Mouse (Mus musculus): ENCODE results near the gene Gm11627. TPM values are rescaled to one million over a fixed set of nuclear protein-coding genes. Genes with fewer than 3 reads are reported as not detected.
"Not testable (repeated sequence)": the region's sequence is repeated elsewhere in the genome, so short reads cannot be mapped to it uniquely, and the experiment has no call there.

Gm11627 gene
- polyA plus RNA-seq, 1 experiment from 2014 or later: 4.2 TPM

- H3K9me3 ChIP-seq (ENCODE audit: control insufficient read depth, low read length): no peaks in the 10 kb centered on the region
- no peak overlapping the region for H3K9ac ChIP-seq (replicated peaks; ENCODE audit: low read length)
- DNase-seq (no peak), ATAC-seq (ENCODE audit: low FRiP score, low TSS enrichment) (no peak)
- H3K4me1 ChIP-seq (ENCODE audit: control insufficient read depth, insufficient read depth, low read length): peaks cover 19% of the 10 kb centered on the region
- peak overlapping the region; percentile 64 for H3K4me2 ChIP-seq (ENCODE audit: low read length)
- H3K27me3 ChIP-seq (ENCODE audit: control insufficient read depth, insufficient read depth, low read length): no peaks in the 10 kb centered on the region; the same call in 1 of the 2 replicates
- H3K27ac ChIP-seq (replicated peaks; ENCODE audit: low read depth, low read length): peak overlapping the region; percentile 97; the same call in 1 of the 2 replicates
- no peaks in the 10 kb centered on the region for H3K36me3 ChIP-seq (ENCODE audit: control insufficient read depth, insufficient read depth, low read length)
- 24% methylated on average over 3 of the region's 3 CpGs for WGBS
- H3K4me3 ChIP-seq (replicated peaks; ENCODE audit: low read depth, low read length): peak overlapping the region; percentile 99
Measured at GRCm38 (mm10) chr11:102556716-102557074, 22.6 kb downstream of the Gm11627 start.

GRCm38 (mm10) chr11:102556031-102556715, 23.1 kb downstream of the Gm11627 start, which contains the start of gene Gpatch8:
Gene Gpatch8 (minus strand): TSS chr11:102556392.
- Histone ChIP-seq H3K4me1 (ENCODE audit: control insufficient read depth, insufficient read depth, low read length) (peaks cover 21% of the 10 kb centered on the region), H3K27me3 (ENCODE audit: control insufficient read depth, insufficient read depth, low read length) (no peaks in the 10 kb centered on the region; the same call in 1 of the 2 replicates), H3K27ac (replicated peaks; ENCODE audit: low read depth, low read length) (peak within 1 kb of the TSS; percentile 97), H3K9ac (replicated peaks; ENCODE audit: low read length) (peak within 1 kb of the TSS; percentile 97), H3K36me3 (ENCODE audit: control insufficient read depth, insufficient read depth, low read length) (no peaks in the 10 kb centered on the region), H3K4me3 (replicated peaks; ENCODE audit: low read depth, low read length) (peak within 1 kb of the TSS; percentile 99), H3K9me3 (ENCODE audit: control insufficient read depth, low read length) (no peaks in the 10 kb centered on the region), H3K4me2 (ENCODE audit: low read length) (peak within 1 kb of the TSS; percentile 64)
- peak; percentile 99 for DNase-seq
- under 1% methylated on average over 52 of the region's 55 CpGs for WGBS
- ATAC-seq (ENCODE audit: low FRiP score, low TSS enrichment): peak; percentile 93

- H3K27ac ChIP-seq (replicated peaks; ENCODE audit: low read depth, low read length): peak overlapping the region; percentile 97
- ATAC-seq (ENCODE audit: low FRiP score, low TSS enrichment): peak; percentile 34; the same call in 1 of the 2 replicates
- WGBS: under 1% methylated on average over 39 of the region's 39 CpGs
- H3K36me3 ChIP-seq (ENCODE audit: control insufficient read depth, insufficient read depth, low read length): no peaks in the 10 kb centered on the region
- H3K4me2 ChIP-seq (ENCODE audit: low read length): peak overlapping the region; percentile 64
- DNase-seq: no peak
- H3K9ac ChIP-seq (replicated peaks; ENCODE audit: low read length): peak overlapping the region; percentile 97
- H3K4me1 ChIP-seq (ENCODE audit: control insufficient read depth, insufficient read depth, low read length): peaks cover 25% of the 10 kb centered on the region
- peak overlapping the region; percentile 99 for H3K4me3 ChIP-seq (replicated peaks; ENCODE audit: low read depth, low read length)
- no peaks in the 10 kb centered on the region for H3K9me3 ChIP-seq (ENCODE audit: control insufficient read depth, low read length)
- no peaks in the 10 kb centered on the region; the same call in 1 of the 2 replicates for H3K27me3 ChIP-seq (ENCODE audit: control insufficient read depth, insufficient read depth, low read length)
Measured at GRCm38 (mm10) chr11:102555400-102556030, 23.7 kb downstream of the Gm11627 start.

- Histone ChIP-seq H3K27ac (replicated peaks; ENCODE audit: low read depth, low read length) (no peak overlapping the region), H3K36me3 (ENCODE audit: control insufficient read depth, insufficient read depth, low read length) (no peaks in the 10 kb centered on the region), H3K9me3 (ENCODE audit: control insufficient read depth, low read length) (no peaks in the 10 kb centered on the region), H3K9ac (replicated peaks; ENCODE audit: low read length) (no peak overlapping the region), H3K27me3 (ENCODE audit: control insufficient read depth, insufficient read depth, low read length) (no peaks in the 10 kb centered on the region), H3K4me2 (ENCODE audit: low read length) (no peak overlapping the region), H3K4me3 (replicated peaks; ENCODE audit: low read depth, low read length) (no peak overlapping the region), H3K4me1 (ENCODE audit: control insufficient read depth, insufficient read depth, low read length) (peaks cover 24% of the 10 kb centered on the region)
- no peak for ATAC-seq (ENCODE audit: low FRiP score, low TSS enrichment)
- WGBS: 94% methylated on average over 3 of the region's 3 CpGs
- no peak for DNase-seq
Measured at GRCm38 (mm10) chr11:102552051-102552450, 27.2 kb downstream of the Gm11627 start.

GRCm38 (mm10) chr11:102551176-102551575, 28.1 kb downstream of the Gm11627 start:
- Histone ChIP-seq H3K36me3 (ENCODE audit: control insufficient read depth, insufficient read depth, low read length) (no peaks in the 10 kb centered on the region), H3K4me3 (replicated peaks; ENCODE audit: low read depth, low read length) (no peak overlapping the region), H3K27me3 (ENCODE audit: control insufficient read depth, insufficient read depth, low read length) (no peaks in the 10 kb centered on the region), H3K9me3 (ENCODE audit: control insufficient read depth, low read length) (no peaks in the 10 kb centered on the region), H3K4me2 (ENCODE audit: low read length) (no peak overlapping the region), H3K4me1 (ENCODE audit: control insufficient read depth, insufficient read depth, low read length) (peaks cover 20% of the 10 kb centered on the region), H3K9ac (replicated peaks; ENCODE audit: low read length) (no peak overlapping the region; the same call in 1 of the 2 replicates), H3K27ac (replicated peaks; ENCODE audit: low read depth, low read length) (no peak overlapping the region)
- DNase-seq (no peak), ATAC-seq (ENCODE audit: low FRiP score, low TSS enrichment) (no peak)

- WGBS: 95% methylated on average over 5 of the region's 5 CpGs
- H3K27ac ChIP-seq (replicated peaks; ENCODE audit: low read depth, low read length): no peak overlapping the region
- no peak overlapping the region for H3K9ac ChIP-seq (replicated peaks; ENCODE audit: low read length)
- H3K4me1 ChIP-seq (ENCODE audit: control insufficient read depth, insufficient read depth, low read length): no peaks in the 10 kb centered on the region
- DNase-seq: no peak
- H3K9me3 ChIP-seq (ENCODE audit: control insufficient read depth, low read length): no peaks in the 10 kb centered on the region
- peaks cover 21% of the 10 kb centered on the region for H3K36me3 ChIP-seq (ENCODE audit: control insufficient read depth, insufficient read depth, low read length)
- no peaks in the 10 kb centered on the region for H3K27me3 ChIP-seq (ENCODE audit: control insufficient read depth, insufficient read depth, low read length)
- no peak overlapping the region for H3K4me2 ChIP-seq (ENCODE audit: low read length)
- H3K4me3 ChIP-seq (replicated peaks; ENCODE audit: low read depth, low read length): no peak overlapping the region
- ATAC-seq (ENCODE audit: low FRiP score, low TSS enrichment): no peak
Measured at GRCm38 (mm10) chr11:102541471-102541870, 37.8 kb downstream of the Gm11627 start.

- not testable (repeated sequence) for H3K27me3 ChIP-seq (ENCODE audit: control insufficient read depth, insufficient read depth, low read length); H3K9me3 ChIP-seq (ENCODE audit: control insufficient read depth, low read length); H3K4me3 ChIP-seq (replicated peaks; ENCODE audit: low read depth, low read length); H3K9ac ChIP-seq (replicated peaks; ENCODE audit: low read length); ATAC-seq (ENCODE audit: low FRiP score, low TSS enrichment); H3K4me1 ChIP-seq (ENCODE audit: control insufficient read depth, insufficient read depth, low read length); H3K27ac ChIP-seq (replicated peaks; ENCODE audit: low read depth, low read length); H3K4me2 ChIP-seq (ENCODE audit: low read length); DNase-seq
- H3K36me3 ChIP-seq (ENCODE audit: control insufficient read depth, insufficient read depth, low read length): peaks cover 28% of the 10 kb centered on the region
Measured at GRCm38 (mm10) chr11:102540286-102540685, 39.0 kb downstream of the Gm11627 start.

- ATAC-seq (ENCODE audit: low FRiP score, low TSS enrichment) (no peak), DNase-seq (no peak)
- Histone ChIP-seq H3K9ac (replicated peaks; ENCODE audit: low read length) (no peak overlapping the region), H3K4me1 (ENCODE audit: control insufficient read depth, insufficient read depth, low read length) (no peaks in the 10 kb centered on the region), H3K27me3 (ENCODE audit: control insufficient read depth, insufficient read depth, low read length) (no peaks in the 10 kb centered on the region), H3K36me3 (ENCODE audit: control insufficient read depth, insufficient read depth, low read length) (peaks cover 28% of the 10 kb centered on the region), H3K4me3 (replicated peaks; ENCODE audit: low read depth, low read length) (no peak overlapping the region), H3K27ac (replicated peaks; ENCODE audit: low read depth, low read length) (no peak overlapping the region), H3K4me2 (ENCODE audit: low read length) (no peak overlapping the region), H3K9me3 (ENCODE audit: control insufficient read depth, low read length) (no peaks in the 10 kb centered on the region)
- 90% methylated on average over 1 of the region's 1 CpGs for WGBS
Measured at GRCm38 (mm10) chr11:102539690-102540089, 39.6 kb downstream of the Gm11627 start.

GRCm38 (mm10) chr11:102536210-102536609, 43.1 kb downstream of the Gm11627 start:
- Histone ChIP-seq H3K4me1 (ENCODE audit: control insufficient read depth, insufficient read depth, low read length) (no peaks in the 10 kb centered on the region), H3K9me3 (ENCODE audit: control insufficient read depth, low read length) (no peaks in the 10 kb centered on the region), H3K27ac (replicated peaks; ENCODE audit: low read depth, low read length) (no peak overlapping the region), H3K36me3 (ENCODE audit: control insufficient read depth, insufficient read depth, low read length) (peaks cover 28% of the 10 kb centered on the region), H3K4me3 (replicated peaks; ENCODE audit: low read depth, low read length) (no peak overlapping the region), H3K27me3 (ENCODE audit: control insufficient read depth, insufficient read depth, low read length) (no peaks in the 10 kb centered on the region), H3K4me2 (ENCODE audit: low read length) (no peak overlapping the region), H3K9ac (replicated peaks; ENCODE audit: low read length) (no peak overlapping the region)
- DNase-seq (no peak), ATAC-seq (ENCODE audit: low FRiP score, low TSS enrichment) (no peak)
- 70% methylated on average over 3 of the region's 3 CpGs for WGBS

Data from midbrain, embryonic 14.5 days (tissue).